Mouse (Mus musculus) granulocyte monocyte progenitor cell, adult 5-6 weeks (primary cell): ENCODE data around the gene Hspb8. TPM values are rescaled to one million over a fixed set of nuclear protein-coding genes. Genes with fewer than 3 reads are reported as not detected.
"Not testable (repeated sequence)": the region's sequence is repeated elsewhere in the genome, so short reads cannot be mapped to it uniquely, and the experiment has no call there.

Source experiments
- ATAC-seq: replicated peaks from 2 replicates; pipeline ENCODE4 v1.8.0; 2016; ENCODE audit warnings: mild to moderate bottlenecking, moderate TSS enrichment, inconsistent platforms; ENCODE audit not compliant: poor library complexity, severe bottlenecking
- total RNA-seq, 2 experiments: library from RNA; stranded (forward) in 1 of 2; stranded (reverse) in 1 of 2; fragments of 200-712, 200-1000 nt in 1 of 2; fragments of >200 nt in 1 of 2; fragmentation: Nextera tagmentation in 1 of 2; gene quantifications; 2 replicates each; pipeline ENCODE4 v1.2.3; 2014 to 2017

Hspb8 gene
- total RNA-seq, 2 experiments from 2014 or later, result not detected

GRCm38 (mm10) chr5:116434976-116435850 lies 12.5 kb upstream of the Hspb8 start:
- ATAC-seq, result no peak

DNA sequence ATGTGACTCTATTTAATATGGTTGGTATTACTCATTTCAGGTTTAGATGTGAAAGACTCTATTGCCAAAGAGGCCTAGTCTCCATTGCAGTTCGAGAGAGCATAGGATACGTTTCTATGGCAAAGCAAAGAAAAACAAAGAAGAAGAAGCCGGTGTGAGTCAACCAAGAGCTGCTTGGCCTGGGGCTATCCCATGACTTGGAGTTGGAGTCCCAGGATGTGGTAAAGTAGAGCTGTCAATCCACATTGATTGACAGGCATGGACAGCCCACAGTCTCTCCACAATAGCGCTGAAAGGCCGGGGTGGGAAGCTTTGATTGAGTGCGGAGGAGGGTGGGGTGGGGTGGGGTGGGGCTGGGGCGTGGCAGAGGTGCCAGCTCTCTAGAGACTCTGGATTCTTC lies 10.2 kb upstream of the Hspb8 start:
- no peak for ATAC-seq

DNA sequence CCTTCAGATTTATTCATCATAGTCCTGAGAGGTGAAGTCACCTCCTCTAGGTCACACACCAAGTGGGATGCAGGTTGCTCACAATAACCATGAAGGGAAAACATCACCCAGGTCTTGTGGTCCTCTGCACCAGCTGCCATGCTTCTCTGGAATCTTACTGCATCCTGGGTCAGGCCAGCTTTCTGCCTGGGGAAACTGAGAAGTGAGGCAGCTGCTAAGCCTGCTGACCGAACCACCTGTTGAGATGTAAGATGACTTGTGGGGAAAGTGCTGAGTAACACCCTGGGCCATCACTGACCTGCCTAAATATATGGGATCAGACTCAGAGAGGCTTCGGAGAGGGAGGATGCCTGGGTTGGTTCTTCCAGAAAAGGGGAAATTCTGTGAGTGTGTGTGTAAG lies 4.0 kb upstream of the Hspb8 start:
- ATAC-seq, result no peak

DNA sequence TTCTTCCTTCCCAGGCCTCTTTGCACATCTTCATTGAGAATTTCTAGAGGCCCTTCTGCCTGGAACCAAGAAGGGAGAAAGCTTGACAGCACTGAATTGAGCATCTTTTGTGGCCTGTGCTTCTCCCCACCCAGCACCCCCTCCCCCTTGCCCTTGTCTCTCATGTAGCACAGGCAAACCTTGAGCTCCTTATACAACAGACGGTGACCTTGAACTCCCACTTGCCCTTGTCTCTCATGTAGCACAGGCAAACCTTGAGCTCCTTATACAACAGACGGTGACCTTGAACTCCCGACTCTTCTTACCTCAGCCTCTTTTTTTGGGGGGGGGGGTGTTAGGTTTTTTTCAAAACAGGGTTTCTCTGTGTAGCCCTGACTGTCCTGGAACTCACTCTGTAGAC lies 3.0 kb upstream of the Hspb8 start:
- ATAC-seq, result not testable (repeated sequence)

DNA sequence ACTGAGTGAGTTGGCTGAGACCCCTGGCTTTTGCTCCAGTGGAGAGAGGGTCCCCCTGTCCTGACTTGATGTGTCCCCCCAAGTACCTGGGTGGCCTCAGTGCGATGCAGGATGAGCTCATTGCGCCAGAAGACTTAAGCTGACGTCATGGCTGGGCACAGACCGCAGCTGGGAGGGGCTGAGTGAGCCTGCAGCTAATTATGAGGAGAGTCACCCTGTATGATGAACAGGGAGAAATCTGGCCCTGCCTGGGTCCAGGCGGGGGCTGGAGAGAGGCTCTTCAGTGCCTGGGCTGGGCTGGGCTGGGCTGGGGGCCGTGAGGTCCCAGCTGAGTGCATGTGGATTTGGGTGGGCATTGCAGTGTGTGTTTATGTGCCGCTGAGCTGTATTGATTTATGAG lies 2.6 kb upstream of the Hspb8 start:
- ATAC-seq, result no peak

GRCm38 (mm10) chr5:116423746-116424145 lies 1.1 kb upstream of the Hspb8 start:
- ATAC-seq, result no peak

- no peak for ATAC-seq
Measured at GRCm38 (mm10) chr5:116421791-116422481, 728 bp downstream of the Hspb8 start.

GRCm38 (mm10) chr5:116420759-116421225 lies 1.9 kb downstream of the Hspb8 start:
- no peak for ATAC-seq

- no peak for ATAC-seq
Measured at GRCm38 (mm10) chr5:116420213-116420612, 2.5 kb downstream of the Hspb8 start.

DNA sequence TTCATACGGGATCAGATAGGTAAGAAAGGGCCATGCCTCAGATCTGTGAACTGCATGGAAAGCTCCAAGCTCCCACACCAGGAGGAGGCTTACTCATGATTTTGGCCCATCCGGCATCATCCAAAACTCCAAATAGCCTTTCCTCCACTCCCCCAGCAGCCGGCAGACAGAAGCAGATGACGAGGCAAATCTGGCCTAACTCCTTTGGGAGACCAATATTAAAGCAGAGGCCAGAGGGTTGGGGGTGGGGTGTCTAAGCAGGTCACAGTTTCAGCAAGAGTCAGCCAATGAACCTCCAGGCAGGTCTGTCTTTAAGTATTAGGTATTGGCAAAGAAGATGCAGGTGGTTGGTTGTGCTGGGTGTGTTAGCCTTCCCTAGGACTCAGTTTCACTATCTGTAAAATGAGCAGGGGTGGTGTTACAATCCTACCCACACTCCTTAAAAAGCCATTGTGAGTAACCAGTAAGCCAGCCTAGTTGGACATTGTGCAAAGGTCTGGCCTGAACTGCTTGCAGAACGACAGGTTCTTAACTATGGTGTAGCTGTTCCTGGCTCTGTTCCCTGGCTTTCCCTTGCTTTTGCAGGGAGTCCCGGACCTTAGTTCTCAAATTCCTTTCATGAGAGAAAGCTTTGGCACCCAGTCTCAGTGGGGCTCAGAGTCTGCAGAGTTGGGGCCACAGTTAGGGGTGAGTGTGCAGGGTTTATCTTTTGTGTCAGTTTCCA lies 3.2 kb downstream of the Hspb8 start:
- ATAC-seq, result no peak

DNA sequence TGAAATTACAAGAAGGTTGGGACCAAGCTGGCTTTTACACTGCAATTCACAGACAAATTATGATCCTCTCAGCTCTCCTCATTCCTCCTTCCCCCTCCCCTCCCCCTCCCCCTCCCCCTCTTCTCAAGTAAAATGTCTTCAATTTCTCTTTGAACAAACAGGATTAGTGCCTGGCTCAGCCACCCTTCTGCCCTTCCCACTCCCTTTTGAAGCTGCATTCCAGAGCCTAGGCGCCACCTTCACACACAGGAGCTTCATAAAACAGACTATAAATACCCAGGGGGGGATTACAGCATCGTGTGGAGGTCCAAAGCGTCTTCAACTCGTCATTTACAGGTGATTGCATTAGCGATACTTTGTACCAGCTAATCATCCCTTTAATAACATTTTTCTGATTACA lies 6.5 kb downstream of the Hspb8 start:
- ATAC-seq, result no peak

GRCm38 (mm10) chr5:116409689-116410590 lies 12.7 kb downstream of the Hspb8 start:
- ATAC-seq, result no peak

DNA sequence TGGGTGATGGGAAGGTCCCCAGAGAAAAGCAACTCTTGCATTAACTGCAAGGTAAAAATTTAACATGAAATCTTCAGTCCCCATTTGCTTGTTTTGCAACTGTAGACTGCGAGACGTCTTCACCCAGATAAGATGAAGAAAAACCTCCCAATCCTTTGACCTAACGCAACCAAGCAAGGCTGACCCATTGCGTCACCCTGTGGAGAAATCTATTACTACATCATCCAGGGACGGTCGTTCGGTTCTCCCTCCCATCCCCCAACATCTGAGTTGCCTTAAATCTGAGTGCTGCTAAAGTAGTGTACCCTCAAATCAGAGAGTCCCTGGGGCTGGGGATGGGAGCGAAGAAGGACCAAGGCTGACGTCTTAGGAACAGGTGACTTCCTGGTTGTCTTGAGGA lies 13.7 kb downstream of the Hspb8 start:
- peak; percentile 42; the same call in 1 of the 2 replicates for ATAC-seq

GRCm38 (mm10) chr5:116407936-116408335 lies 14.7 kb downstream of the Hspb8 start:
- ATAC-seq, result no peak

- no peak for ATAC-seq
Measured at GRCm38 (mm10) chr5:116407321-116407720, 15.3 kb downstream of the Hspb8 start.

DNA sequence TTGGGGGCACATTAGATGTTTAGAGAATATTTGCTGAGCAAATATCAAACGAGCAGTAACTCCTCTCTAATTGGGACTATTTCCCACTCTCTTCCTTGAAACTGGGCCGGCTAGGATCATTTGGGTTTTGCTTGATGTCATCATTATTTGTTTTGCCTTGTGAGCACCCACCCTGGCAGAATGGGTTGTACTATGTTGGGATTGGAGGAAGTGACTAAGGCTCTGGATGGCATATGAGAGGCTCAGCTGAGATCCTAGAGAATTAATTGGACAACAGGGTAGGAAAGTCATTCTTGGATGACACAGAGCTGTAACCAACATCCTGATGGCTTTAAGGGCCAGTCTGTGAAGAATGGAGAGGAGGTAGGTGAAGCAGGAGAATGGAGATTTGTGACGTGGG lies 16.2 kb downstream of the Hspb8 start:
- ATAC-seq, result no peak

- no peak for ATAC-seq
Measured at GRCm38 (mm10) chr5:116405934-116406333, 16.7 kb downstream of the Hspb8 start.

DNA sequence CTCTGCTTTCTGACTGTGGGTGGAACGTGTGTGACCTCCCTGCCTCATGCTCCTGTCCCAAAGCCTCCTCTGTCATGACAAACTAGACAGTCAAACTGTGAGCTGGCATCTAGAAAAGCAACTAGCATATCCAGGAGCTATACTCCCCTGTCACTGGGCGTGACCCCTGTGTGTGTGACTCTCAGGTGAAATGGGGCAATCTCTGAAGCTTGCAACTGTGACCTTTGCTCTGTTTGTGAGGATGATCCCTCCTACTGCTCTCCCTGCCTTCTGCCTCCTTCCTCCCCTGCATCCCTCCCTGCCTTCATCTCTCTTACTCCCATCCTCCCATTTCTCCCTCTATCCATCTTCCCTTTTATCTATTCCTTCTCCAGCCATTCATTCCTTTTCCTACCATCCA lies 18.6 kb downstream of the Hspb8 start:
- ATAC-seq, result no peak

- ATAC-seq, result no peak
Measured at GRCm38 (mm10) chr5:116400801-116401200, 21.9 kb downstream of the Hspb8 start.
